Mouse (Mus musculus) ES-CJ7 (cell line): Measurements from ENCODE around the gene Hscb.
A peak's percentile ranks its signal among the peaks of the same experiment; 100 is the strongest.

ENCODE experiments used
- DNase-seq: peaks from one replicate; pipeline ENCODE4 v3.0.0; 2011; ENCODE audit warnings: low read depth, low spot score

Hscb gene

DNA sequence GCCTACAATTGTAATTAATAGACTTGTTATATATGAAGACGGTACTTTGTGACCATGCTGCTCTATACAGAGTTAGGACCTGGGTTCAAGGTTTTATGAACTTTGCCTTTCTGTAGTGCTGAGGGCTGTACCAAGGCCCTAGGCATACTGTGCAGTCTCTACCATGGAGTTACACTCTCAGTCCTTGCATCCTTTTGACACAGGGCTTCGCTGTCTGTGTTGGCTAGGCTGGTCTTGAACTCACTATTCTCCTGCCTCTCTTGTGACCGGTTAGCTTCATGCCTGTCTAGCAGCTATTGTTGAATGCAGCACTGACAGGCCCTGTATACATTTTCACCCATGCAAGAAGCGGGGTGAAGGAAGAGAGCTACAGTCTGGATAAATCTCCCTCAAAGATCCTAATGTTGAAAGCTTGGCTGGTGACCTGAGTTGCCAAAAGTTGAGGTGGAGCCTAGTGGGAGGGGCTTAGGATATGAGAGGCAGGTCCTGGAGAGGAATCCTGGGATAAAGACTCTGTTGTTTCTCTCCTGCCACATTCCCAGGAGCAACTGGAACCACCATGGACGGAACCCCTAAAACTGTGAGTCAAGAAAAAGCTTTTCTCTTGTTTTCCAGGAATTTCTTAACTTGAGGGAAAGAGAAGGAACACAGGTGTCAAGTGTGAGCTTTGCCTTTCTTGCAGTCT, 8.4 kb downstream of the Hscb start:
- DNase-seq, result peak; percentile 62

DNA sequence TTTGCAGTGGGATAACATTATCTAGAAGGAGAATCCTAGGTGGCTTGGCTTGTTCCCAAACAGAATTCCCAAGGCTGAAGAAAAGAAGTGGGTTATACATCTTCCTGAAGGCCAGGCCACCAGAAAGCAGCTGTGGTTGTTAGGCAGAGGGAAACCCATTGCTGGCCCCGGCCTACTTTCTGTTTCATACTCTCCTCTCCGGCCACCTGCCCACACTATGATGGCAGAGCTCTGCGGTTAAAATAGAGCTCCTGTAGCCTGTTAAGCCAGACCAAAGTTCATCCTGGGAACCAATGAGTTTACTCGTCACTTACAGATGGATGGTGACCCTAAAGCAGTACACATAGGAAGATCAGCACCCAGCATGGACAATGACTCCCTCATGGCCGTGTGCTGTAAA, 12.0 kb downstream of the Hscb start:
- peak; percentile 0 for DNase-seq

DNA sequence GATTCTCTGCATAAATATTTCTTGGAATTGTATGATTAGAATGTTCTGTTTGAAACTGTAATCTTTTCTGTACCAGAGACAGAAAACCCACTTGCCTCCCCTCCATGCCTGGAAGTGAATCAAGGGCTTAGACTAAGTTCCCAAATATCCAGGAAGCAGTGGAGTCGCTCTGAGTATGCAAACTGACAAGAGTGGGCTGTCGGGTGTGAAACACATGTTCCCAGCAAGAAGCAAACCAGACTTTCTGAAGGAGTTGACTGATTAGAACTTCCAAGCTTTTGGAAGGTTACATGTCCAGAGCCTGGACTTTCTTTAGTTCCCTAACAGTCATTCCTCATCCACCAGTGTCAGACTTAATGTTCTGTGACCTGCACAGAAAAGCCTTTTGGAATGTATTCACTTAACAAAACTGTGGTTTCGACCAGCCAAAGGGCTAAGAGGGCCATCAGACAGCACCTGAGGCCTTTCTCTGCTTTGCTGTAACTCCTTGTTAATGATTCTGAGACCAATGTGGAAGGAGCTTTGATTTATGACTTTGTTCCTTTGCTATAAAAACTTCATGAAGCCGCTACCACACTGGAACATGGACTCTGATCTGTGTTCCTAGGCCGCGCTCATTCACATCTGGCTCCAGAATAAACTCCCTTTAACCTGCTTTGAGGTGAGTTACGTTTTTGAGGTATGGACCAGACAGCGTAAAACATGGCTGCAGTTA, 12.6 kb downstream of the Hscb start:
- DNase-seq, result peak; percentile 1

- no peak for DNase-seq
These were observed 15.2 kb downstream of the Hscb start for GRCm38 (mm10) chr5:110824421-110824820.

DNA sequence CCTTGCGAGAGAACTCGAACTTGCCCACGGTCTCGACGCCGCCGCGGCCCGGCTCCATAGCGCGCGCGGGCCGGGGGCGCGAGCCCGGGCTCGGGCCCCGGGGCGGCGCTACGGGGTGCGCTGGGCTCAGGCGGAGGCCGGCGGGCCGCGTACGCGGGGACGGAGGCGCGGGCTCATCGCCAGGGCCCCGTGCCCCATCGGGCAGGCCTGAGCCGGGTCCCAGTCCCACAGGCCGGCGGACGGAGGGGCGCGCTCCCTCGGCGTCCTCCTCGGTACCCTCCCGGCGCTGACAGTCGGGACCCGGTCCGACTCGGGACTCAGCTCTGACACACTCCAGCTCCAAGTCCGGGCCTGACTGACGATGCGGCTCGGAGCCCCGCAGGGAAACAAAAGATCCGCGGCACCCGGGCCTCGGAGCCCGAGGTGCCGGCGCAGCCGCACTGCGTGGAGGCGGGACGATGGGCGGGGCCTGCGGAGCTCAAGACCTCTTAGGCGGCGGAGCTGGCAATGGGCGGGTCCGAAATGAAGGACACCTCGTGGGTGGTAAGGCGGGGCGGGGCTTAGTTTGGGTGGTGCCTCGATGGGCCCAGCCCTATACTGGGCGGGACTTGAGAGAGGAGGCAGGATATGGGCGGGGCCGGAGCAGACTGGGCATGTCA, 29.8 kb downstream of the Hscb start, which contains the start of gene Ulk1:
TSS of gene Ulk1 (minus strand) at position 431 of the 659 bp plus-strand sequence.
- DNase-seq, result peak; percentile 99

- peak; percentile 89 for DNase-seq
These were observed 30.5 kb downstream of the Hscb start for GRCm38 (mm10) chr5:110808821-110809666.

GRCm38 (mm10) chr5:110808061-110808631, 31.4 kb downstream of the Hscb start:
- DNase-seq, result peak; percentile 85

GRCm38 (mm10) chr5:110807453-110807852, 32.1 kb downstream of the Hscb start:
- DNase-seq, result no peak

- DNase-seq, result peak; percentile 85
These were observed 32.9 kb downstream of the Hscb start for GRCm38 (mm10) chr5:110806676-110807075.

DNA sequence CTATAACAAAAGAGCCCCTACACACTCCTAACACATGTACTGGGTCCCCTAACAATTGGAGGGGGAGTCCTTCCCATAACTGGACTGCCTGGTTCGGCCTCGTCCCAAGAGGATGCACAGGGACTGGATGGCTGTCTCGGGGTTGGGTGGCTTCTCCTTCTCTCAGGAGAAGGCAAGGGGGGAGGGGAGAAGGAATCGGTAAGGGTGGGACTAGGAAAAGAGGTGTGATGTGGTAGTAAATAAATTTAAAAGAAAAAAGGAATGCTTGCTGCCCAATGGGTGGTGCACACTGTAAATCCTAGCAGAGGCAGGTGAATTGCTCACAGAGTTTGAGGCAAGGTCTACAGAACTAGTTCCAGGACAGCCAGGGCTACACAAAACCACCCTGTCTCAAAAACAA, 33.4 kb downstream of the Hscb start:
- peak; percentile 93 for DNase-seq

DNA sequence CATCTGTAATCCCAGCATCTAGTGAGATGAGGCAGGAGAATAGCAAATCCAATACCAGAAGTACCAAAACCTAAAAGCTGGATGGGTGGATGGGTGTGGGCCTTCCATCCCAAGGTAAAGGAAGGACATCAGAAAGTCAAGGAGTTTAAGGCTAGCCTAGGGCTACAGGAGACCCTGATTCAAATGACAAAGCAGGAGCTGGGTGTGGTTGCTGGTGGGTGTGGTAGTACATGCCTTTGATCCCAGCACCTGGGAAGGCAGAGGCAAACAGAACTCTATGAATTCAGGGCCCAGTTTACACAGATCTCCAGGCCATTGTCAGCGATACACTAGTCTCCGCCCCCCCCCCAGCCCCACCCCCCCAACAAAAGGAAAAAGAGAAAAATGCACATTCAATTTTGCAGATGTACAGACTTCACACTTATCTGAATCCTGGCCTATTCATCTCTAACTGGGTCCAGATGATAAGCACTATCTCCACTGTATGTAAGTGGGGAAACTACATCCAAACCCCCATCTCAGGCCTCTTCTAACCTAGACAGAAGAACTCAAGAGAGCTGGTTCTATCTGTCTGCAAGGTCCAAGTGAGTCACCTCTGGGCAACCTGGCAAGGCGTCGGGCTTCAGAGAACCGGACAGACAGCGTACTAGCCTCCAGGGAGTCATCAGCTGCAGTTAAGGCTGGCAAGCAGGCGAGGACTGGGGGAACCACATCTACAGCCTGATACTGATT, 35.4 kb downstream of the Hscb start:
- DNase-seq, result peak; percentile 99

GRCm38 (mm10) chr5:110802809-110803208, 36.8 kb downstream of the Hscb start:
- no peak for DNase-seq

DNA sequence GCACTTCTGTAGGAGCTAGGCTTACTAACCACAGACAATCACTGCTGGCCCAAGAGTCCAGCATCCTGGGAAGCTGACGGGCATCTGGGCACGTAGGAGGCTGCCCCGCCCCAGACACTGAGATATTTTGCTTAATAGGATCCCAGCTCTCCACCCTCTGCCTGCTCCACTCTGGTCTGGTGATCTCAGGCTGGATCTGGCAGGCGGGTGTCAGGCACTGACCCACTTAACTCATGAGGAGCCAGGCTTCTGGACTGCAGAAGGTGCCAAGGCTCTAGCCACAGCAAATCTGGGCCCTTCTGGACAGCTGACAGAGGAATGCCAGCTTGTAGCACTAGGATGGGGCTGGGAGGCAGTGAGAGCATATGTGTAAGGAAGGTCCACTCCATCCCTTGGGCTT, 37.4 kb downstream of the Hscb start:
- DNase-seq, result no peak

DNA sequence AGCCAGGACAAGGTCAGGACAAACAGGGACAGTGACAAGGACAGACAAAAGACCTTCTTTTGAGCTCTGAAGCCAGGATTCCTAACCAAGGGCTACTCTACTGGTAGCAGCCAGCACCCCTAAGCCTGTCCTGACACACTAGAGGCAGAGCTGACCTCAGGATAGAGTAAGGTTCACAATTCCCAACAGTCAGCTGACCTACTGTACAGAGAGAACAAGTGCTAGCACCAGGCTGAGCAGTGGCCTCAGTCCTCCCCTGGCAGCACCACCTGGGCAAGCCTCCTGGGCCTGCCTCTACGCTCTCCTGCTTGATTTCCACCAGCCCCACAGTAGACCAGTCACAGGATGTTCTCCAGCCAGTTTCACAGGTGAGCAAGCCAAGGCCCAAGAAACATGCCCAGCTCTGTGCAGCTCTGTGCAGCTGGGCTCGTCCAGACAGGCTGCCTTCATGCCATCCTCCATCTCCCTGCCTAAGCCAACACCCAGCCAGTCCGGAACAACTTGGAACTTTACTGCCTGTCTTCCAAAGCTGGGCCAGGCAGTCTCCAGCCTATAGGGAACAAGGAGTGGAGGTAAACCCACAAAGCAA, 38.4 kb downstream of the Hscb start:
- no peak for DNase-seq

DNA sequence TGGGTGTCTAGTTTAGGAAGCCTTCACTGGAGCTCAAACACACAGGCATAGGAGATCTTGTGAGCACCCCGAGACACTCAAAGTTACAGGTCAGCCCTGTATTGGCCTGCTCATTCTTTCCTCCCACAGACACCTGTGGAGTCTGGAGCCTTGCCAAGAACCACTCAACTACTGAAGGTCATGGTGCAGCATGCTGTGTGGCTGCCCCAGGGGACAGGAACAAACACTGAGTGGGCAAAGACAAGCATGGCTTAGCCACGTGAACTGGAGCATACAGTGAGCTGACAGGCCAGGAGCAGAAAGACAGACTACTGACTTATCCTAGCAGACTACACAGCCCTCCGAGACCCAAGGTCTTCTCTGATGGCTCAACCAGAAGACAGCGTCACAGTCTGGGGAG, 41.9 kb downstream of the Hscb start:
- no peak for DNase-seq

DNA sequence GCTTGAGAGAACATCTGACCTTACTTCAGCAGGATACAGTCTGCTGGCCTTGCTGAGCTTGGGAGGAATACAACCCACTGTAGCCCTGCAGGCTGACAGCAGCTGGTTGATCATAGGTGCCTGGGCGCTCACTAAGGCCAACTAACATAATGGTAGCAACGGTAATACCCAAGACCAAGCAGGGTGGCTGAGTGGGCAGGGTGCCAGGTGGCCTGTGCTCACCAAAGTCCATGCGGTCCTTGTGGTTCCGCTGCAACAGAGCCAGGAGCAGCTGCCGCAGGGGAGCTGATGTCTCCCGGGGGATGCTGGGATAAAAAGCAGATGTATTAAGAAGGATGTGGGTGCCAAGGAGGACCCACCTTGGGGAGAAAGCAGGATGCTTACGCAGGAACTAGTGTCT, 45.2 kb downstream of the Hscb start:
- no peak for DNase-seq

- peak; percentile 74 for DNase-seq
These were observed 50.9 kb downstream of the Hscb start for GRCm38 (mm10) chr5:110788684-110789083.

DNA sequence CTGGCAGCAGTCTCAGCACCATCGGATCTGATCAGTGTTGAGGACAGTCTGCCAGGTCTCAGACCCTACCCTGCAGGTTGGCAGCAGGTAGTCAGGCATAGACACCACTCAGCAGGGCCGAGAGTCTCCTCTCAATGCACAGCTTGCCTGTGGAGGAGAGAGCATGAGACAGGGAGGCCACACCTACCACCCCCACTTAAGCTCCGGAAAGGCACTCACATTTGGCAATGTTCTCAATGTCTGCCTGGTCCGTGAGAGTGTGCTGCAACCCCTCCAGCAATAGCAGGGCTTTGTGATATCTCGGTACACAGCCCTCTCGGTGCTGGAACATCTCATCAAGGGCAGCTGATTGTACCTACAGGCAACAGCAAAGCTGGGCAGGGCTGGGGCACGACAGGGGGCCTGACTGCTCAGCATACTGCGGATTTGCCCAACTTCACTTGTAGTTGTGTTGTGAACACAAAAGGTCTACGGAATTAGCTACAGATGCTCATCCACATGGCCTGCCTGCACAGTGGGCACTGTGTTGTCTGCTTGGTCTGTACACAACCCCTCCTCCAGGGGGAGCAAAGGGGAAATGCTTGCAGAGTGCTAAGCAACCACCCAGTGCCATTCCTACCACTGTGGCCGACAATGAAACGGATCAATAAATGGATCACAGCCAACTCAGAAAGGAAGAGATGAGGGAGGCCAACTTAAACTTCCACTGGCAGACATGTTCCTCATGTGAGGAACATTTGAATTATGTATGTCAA, 53.3 kb downstream of the Hscb start:
- DNase-seq, result peak; percentile 62

- DNase-seq, result no peak
These were observed 56.4 kb downstream of the Hscb start for GRCm38 (mm10) chr5:110783150-110783549.
